Mouse (Mus musculus): ENCODE data around the gene Rpgrip1. TPM values are rescaled to one million over a fixed set of nuclear protein-coding genes. Genes with fewer than 3 reads are reported as not detected.

The Rpgrip1 gene
- total RNA-seq, 2 experiments from 2014 or later: 4.8 to 10.8 TPM

- no peak for ATAC-seq (replicated peaks; ENCODE audit: poor library complexity, severe bottlenecking)
Observed at GRCm38 (mm10) chr14:52118456-52118822, 7.9 kb downstream of the Rpgrip1 start.

- ATAC-seq (replicated peaks; ENCODE audit: poor library complexity, severe bottlenecking): peak; percentile 59
Observed at GRCm38 (mm10) chr14:52118823-52119608, 8.5 kb downstream of the Rpgrip1 start.

GRCm38 (mm10) chr14:52120169-52120568 is 9.7 kb downstream of the Rpgrip1 start:
- ATAC-seq (replicated peaks; ENCODE audit: poor library complexity, severe bottlenecking): peak; percentile 67

DNA sequence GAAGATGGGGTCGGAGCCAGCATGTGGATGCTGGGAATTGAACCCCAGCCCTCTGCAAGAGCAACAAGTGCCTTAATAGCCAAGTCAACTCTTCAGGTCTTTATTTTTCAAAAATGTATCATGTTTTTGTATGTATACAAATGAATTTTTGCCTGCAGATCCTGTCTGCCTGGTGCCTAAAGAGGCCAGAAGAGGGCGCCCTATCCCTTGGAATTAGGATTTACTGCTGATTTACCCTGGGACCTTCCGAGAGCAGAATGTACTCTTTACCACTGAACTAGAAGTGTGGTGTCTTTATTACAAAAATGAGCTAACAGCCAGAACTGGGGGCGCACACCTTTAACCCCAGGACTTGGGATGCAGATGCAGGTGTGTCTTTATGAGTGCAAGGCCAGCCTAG is 13.4 kb downstream of the Rpgrip1 start:
- peak; percentile 51 for ATAC-seq (replicated peaks; ENCODE audit: poor library complexity, severe bottlenecking)

- ATAC-seq (replicated peaks; ENCODE audit: poor library complexity, severe bottlenecking): no peak
Observed at GRCm38 (mm10) chr14:52124636-52125035, 14.1 kb downstream of the Rpgrip1 start.

DNA sequence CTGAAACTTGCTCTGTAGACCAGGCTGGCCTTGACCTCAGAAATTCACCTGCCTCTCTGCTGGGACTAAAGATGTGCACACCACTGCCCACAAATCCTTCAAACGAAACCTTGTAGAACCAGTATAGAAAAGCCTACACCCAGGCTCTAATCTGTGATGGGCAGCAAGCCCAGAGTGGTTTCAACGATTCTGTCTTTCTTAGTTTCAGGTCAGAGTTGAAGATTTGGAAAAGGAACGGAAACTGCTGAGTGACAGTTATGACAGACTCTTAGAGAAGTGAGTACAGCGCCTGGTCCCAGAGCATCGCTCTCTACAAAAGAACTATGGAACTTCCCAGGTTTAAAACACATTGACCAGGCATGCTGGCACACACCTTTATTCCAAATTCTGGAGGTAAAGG is 23.1 kb downstream of the Rpgrip1 start:
- peak; percentile 97 for ATAC-seq (replicated peaks; ENCODE audit: poor library complexity, severe bottlenecking)

- peak; percentile 65 for ATAC-seq (replicated peaks; ENCODE audit: poor library complexity, severe bottlenecking)
Observed at GRCm38 (mm10) chr14:52140577-52141444, 30.3 kb downstream of the Rpgrip1 start.

GRCm38 (mm10) chr14:52141445-52142127 is 31.1 kb downstream of the Rpgrip1 start:
- peak; percentile 61 for ATAC-seq (replicated peaks; ENCODE audit: poor library complexity, severe bottlenecking)

GRCm38 (mm10) chr14:52144165-52144564 is 33.7 kb downstream of the Rpgrip1 start:
- ATAC-seq (replicated peaks; ENCODE audit: poor library complexity, severe bottlenecking): no peak

GRCm38 (mm10) chr14:52146540-52146939 is 36.0 kb downstream of the Rpgrip1 start:
- peak; percentile 36 for ATAC-seq (replicated peaks; ENCODE audit: poor library complexity, severe bottlenecking)

DNA sequence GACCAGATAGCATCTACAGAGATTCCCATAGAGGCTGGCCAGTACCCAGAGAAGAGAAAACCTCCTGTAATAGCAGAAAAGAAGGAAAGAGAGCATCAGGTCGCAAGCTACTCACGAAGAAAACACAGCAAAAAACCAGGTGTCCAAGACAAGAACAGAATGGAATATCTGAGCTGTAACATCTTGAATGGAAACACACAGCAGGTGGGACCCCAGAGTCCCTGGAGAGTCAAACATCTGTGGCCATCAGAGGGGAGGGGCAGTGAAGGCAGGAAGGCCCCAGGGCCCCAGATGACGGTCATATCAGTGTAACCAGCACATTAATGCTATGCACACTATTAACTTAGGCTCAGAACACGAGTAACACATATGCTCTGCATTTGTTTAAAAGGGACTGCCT is 39.4 kb downstream of the Rpgrip1 start:
- ATAC-seq (replicated peaks; ENCODE audit: poor library complexity, severe bottlenecking): no peak

GRCm38 (mm10) chr14:52152179-52152578 is 41.7 kb downstream of the Rpgrip1 start:
- 0 out of 2 replicates have a peak, but pooled peaks have one; percentile 11 for ATAC-seq (replicated peaks; ENCODE audit: poor library complexity, severe bottlenecking)

- ATAC-seq (replicated peaks; ENCODE audit: poor library complexity, severe bottlenecking): peak; percentile 28; the same call in 1 of the 2 replicates
Observed at GRCm38 (mm10) chr14:52152613-52153012, 42.1 kb downstream of the Rpgrip1 start.

DNA sequence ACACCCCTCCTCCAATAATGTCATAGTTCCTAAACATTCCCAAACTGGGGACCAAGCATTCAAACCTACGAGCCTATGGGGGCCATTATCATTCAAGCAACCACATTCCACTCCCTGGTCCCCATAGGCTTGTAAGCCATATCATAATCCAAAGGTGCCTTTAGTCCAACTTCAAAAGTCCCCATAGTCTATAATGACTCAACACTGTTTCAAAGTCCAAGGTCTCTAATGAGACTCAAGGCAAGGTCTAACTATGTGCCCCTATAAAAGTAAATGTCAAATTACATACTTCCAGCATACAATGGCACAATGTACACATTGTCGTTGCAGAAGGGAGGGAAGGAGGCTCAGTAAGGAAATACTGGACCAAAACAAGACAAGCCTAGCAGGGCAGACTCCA is 44.5 kb downstream of the Rpgrip1 start:
- ATAC-seq (replicated peaks; ENCODE audit: poor library complexity, severe bottlenecking): no peak

DNA sequence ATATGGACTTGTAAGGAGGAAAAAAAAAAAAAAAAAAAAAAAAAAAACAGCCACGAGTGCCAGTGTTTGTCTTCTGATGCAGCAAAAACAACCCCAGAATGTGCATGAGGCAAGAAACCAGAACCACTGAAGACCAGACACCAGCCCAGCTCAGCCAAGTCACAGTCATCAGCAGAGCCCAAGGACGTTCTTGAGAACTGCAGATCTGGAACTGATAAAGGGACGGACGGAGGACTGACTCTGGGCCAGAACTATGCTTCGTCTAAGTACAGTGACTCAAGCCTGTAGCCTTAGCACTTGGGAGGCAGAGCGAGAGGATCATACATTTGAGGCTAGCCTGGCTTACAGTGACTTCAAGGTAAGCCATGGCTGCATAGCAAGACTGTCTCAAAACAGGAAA is 50.4 kb downstream of the Rpgrip1 start:
- no peak for ATAC-seq (replicated peaks; ENCODE audit: poor library complexity, severe bottlenecking)

DNA sequence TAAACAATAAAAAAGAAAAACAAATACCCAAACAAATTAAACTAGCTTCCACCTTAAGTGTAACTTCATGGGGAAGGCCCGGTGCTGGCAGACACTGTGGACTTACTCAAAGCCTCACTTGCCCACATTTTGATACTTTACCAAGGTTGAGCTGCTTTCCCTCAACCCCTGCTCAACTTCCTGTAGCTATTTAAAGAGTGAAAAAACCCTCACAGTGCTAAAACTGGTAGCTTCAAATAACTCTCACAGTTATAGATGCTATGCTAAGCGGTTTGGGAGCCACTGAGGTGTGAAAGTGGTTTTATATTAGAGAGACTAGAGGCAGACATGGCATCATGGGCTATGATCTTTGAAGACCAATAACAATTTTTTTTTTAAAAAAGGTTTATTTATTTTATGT is 56.1 kb downstream of the Rpgrip1 start:
- ATAC-seq (replicated peaks; ENCODE audit: poor library complexity, severe bottlenecking): no peak

DNA sequence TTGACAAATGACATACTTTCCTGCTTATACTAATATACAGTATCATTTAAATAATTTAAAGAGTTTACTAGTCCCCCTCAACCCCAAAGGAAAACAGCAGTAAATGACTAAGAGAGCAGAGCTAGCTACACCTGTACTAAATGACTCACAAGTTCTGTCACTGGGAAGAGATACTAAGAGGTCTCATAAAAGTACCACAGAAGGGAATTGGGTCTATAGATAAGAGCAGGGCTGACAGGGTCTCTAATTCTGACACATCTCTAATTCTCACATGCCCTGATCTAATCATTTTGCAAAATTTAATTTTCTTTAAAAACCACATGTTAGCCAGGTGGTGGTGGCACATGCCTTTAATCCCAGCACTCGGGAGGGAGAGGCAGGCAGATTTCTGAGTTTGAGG is 78.3 kb downstream of the Rpgrip1 start:
- no peak for ATAC-seq (replicated peaks; ENCODE audit: poor library complexity, severe bottlenecking)

GRCm38 (mm10) chr14:52189519-52189918 is 79.0 kb downstream of the Rpgrip1 start:
- no peak for ATAC-seq (replicated peaks; ENCODE audit: poor library complexity, severe bottlenecking)

DNA sequence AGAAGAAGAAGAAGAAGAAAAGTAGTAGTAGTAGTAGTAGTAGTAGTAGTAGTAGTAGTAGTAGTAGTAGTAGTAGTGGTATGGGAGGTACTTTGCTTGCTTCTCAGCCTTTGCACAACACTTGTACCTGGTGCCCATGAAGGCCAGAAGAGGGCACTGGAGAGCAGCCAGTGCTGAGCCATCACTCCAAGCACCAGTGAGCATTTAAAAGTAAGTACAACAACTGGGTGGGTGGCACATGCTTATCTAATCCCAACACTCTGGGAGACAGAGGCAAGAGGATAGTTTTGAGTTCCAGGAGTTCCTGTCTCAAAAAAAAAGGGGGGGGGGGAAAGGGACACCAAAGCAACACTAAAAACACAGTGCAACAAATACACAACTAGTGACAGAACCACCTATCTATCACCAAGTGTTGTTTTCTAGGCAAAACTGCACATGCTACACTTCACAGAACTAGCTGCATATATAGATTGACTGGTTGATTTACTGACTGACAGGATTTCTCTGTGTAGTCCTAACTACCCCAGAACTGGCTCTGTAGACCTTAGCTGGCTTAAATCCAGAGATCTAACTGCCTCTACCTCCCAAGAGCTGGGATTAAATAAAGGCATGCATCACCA is 80.3 kb downstream of the Rpgrip1 start:
- peak; percentile 90 for ATAC-seq (replicated peaks; ENCODE audit: poor library complexity, severe bottlenecking)

GRCm38 (mm10) chr14:52195691-52196090 is 85.2 kb downstream of the Rpgrip1 start:
- peak; percentile 28; the same call in 1 of the 2 replicates for ATAC-seq (replicated peaks; ENCODE audit: poor library complexity, severe bottlenecking)
